Mouse (Mus musculus) G1E-ER4 (cell line): ENCODE measurements around the gene Pea15a. TPM values are rescaled to one million over a fixed set of nuclear protein-coding genes. Genes with fewer than 3 reads are reported as not detected.

Source experiments
- GATA1 ChIP-seq: IDR thresholded peaks from one replicate; pipeline ENCODE4 v1.8.0; 2012; ENCODE audit warnings: low read length, inconsistent platforms
- polyA plus RNA-seq: library from polyadenylated mRNA; stranded (reverse); fragments of >175 nt; gene quantifications from 2 replicates; pipeline ENCODE4 v1.2.3, GENCODE M21; 2012

Gene Pea15a
- 3.0 and 3.4 TPM in 2 replicates for polyA plus RNA-seq

GRCm38 (mm10) chr1:172206141-172206917 lies at the start of gene Pea15a:
Pea15a (minus strand) TSS chr1:172206804.
- TF ChIP-seq GATA1: no peak

GRCm38 (mm10) chr1:172247679-172248078 lies 41.1 kb upstream of the Pea15a start:
- no peak for TF ChIP-seq GATA1

GRCm38 (mm10) chr1:172247216-172247615 lies 40.6 kb upstream of the Pea15a start:
- TF ChIP-seq GATA1: no peak

GRCm38 (mm10) chr1:172243547-172244205 lies 37.1 kb upstream of the Pea15a start:
- no peak for TF ChIP-seq GATA1

GRCm38 (mm10) chr1:172242401-172242800 lies 35.8 kb upstream of the Pea15a start:
- no peak for TF ChIP-seq GATA1

- TF ChIP-seq GATA1: no peak
Observed at GRCm38 (mm10) chr1:172240945-172241708, 34.5 kb upstream of the Pea15a start.

GRCm38 (mm10) chr1:172229215-172229614 lies 22.6 kb upstream of the Pea15a start:
- TF ChIP-seq GATA1: no peak

- no peak for TF ChIP-seq GATA1
Observed at GRCm38 (mm10) chr1:172228209-172228608, 21.6 kb upstream of the Pea15a start.

GRCm38 (mm10) chr1:172221297-172222063 lies 14.9 kb upstream of the Pea15a start:
- no peak for TF ChIP-seq GATA1

GRCm38 (mm10) chr1:172220414-172220813 lies 13.8 kb upstream of the Pea15a start:
- TF ChIP-seq GATA1: no peak

- no peak for TF ChIP-seq GATA1
Observed at GRCm38 (mm10) chr1:172219451-172220406, 13.1 kb upstream of the Pea15a start, which contains the start of gene Casq1. Casq1 (minus strand) TSS chr1:172219868.

GRCm38 (mm10) chr1:172218164-172218910 lies 11.7 kb upstream of the Pea15a start:
- no peak for TF ChIP-seq GATA1

- TF ChIP-seq GATA1: no peak
Observed at GRCm38 (mm10) chr1:172217148-172217547, 10.5 kb upstream of the Pea15a start.
